Mouse (Mus musculus) heart, adult 2 months (tissue): Measurements from ENCODE around the gene Ptk7.
A peak's percentile ranks its signal among the peaks of the same experiment; 100 is the strongest.

Experiments
- CTCF ChIP-seq: fragments of 200-600 bp; IDR thresholded peaks from 2 replicates; pipeline ENCODE4 v1.8.1; 2022; ENCODE audit warnings: antibody characterized with exemption, mild to moderate bottlenecking, moderate library complexity
- EP300 ChIP-seq: fragments of 200-500 bp; IDR thresholded peaks from 2 replicates; pipeline ENCODE4 v1.6.1; 2011; ENCODE audit warnings: low read depth, low read length, control low read depth; ENCODE audit not compliant: insufficient read depth
- POLR2A ChIP-seq: fragments of 200-500 bp; IDR thresholded peaks from 2 replicates; pipeline ENCODE4 v1.6.1; 2011; ENCODE audit warnings: mild to moderate bottlenecking, low read depth, low read length, control low read depth; ENCODE audit not compliant: insufficient read depth

DNA sequence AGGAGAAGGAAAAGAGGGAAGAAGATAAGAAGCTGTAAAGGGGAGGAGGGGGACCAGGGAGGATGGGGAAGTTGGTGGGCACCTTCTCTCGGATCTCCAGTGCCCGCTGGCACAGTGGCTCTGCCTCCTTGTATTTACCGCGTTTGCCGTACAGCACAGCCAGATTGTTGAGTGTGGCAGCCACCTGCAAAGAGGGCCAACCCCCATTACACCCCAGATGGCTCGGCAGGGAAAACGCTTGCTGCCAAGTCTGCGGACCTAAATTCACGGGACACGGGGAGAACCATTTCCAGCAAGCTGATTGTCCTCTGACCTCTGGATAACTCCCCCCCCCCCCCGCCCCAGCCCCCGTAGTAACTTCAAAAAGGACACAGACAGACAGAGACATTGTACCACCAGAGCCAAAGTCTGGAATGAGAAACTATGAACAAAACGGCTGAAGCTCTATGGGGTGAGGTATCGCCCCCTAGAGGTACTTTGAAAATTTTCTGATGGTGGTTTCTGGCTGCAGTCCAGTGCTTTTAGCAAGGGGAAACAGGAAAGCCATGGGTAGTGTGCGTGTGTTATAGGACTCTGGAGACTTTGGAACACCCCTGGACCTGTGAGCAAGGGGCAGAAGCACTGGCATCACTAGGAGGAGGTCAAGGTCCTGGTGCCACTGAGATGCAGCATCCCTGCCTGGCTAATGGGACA lies 7.7 kb upstream of the Ptk7 start:
- TF ChIP-seq CTCF (peak; percentile 78), POLR2A (no peak), EP300 (no peak)
